Mouse (Mus musculus) forelimb bud, embryonic 11.5 days (tissue): ENCODE results near the gene Cdt1.

Experiments
- DNase-seq: peaks from one replicate; pipeline ENCODE4 v3.0.0-alpha.2; 2012; ENCODE audit warnings: low read depth, low spot score

Cdt1 gene

DNA sequence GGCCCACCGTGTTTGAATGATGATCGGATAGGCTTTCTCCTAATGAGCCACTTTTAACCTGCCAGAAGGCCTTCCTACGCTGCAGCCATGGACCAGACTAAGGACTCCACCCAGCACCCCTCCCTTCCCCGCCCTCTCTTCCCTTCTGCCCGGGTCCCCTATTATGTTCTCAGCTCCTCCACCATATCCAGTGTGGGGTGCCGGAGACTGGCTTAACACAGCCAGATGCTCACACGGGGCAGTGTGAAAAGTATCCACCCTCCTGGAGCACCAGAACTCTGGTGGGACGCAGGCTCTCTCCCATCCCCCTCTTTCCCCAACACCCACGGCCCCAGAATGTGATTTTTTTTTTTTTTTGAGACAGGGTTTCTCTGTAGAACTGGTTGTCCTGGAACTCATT lies 5.8 kb downstream of the Cdt1 start:
- no peak for DNase-seq

DNA sequence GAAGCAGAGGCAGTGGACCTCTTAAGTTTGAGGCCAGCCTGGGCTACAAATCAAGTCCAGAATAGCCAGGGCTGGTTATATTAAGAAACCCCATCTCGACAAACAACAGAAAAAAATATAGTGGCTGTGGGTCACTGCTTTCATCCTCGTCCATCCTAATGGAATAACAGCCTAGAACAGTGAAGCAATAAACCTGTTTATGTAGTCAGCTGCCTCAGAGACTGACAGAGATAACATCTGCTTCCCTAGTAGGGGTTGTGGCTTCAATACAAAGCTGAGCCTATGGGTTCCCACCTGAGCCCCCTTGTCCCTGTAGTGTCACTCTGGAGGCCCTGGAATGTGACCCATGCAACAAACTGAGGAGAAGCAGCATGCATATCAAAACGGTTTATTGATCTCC lies 6.4 kb downstream of the Cdt1 start:
- DNase-seq = no peak

DNA sequence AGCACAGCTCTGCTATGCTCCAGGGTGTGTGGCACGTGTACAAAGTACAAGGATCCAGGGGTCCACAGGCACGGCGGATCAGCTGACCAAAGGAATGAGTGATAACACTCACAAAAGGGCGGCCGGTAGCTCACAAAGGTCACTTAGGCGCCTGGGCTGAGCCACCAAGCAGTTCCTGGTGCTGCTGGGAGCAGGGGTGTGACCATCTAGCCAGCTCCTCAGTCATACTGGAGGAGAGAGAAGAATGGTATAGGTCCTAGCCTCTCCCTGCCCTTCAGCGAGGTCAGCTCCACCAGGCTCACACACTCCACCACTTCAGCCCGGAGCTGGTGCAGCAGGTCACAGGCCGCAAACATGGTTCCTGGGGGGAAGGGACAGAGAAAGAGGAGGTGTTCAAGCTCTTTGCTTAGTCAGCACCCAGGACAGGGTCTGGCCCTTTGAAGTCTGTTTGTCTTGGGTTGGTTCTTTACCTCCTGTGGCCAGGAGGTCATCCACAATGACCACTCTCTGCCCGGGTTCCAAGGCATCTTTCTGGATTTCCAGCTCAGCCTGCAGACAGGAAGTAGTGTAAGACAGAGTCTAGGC lies 6.9 kb downstream of the Cdt1 start:
- no peak for DNase-seq

DNA sequence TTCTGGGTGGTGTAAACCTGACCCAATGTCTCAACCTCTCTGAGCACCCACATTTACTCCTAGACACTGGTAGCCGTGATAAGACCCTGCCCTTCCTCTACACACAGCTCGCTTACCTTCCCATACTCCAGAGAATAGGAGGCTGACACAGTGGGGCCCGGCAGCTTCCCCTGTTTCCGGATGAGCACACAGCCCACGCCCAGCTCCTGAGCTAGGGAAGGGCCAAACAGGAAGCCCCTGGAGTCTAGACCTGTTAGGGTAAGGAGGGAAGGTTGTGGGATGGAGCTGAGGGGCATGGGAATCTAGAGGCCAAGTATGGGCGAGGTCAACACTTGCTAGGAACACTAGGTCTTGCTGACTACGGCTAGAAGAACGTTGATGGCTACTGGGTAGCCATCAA lies 7.5 kb downstream of the Cdt1 start:
- DNase-seq = no peak

DNA sequence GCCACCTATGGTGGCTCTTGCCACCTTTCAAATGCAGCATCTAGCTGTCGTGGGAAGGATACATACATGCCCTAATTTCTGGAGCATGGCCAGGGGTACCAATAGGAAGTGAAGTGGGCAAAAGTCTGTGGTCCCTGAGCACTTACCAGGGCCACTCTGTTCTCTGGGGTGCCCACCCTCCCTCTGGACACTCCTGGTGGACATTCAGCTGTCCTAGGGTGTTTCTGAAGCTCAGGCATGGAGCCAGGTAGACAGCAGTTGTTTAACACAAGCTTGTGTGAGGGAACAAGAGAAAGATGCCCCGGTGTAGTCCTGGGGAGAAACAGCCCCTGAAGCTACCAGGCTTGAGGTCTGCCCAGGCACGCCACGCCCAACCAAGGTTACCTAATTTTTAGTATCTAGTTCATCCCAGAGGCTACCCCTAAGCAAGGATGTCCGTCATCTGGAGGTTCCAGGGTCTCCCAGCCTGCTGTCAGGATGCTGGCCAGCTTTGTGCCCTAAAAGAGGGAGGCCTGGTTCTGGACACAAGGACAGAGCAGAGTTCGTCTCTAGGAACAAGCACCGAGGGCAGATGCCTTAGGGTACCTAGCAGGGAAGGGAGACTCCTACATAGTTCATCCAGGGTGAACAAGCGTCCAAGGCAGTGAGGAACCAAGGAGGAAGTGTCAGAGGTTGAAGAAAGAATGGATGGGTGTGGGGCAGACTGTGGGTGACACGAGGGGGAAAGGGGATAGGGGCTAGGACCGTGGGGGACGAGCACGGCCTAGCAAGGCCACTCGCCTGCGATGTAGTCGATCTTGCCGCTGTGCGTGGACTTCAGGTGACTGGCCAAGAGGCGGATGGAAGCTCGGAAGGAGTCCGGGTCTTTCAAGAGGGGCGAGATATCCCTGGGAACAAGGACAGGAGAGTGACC lies 8.2 kb downstream of the Cdt1 start:
- DNase-seq = no peak

DNA sequence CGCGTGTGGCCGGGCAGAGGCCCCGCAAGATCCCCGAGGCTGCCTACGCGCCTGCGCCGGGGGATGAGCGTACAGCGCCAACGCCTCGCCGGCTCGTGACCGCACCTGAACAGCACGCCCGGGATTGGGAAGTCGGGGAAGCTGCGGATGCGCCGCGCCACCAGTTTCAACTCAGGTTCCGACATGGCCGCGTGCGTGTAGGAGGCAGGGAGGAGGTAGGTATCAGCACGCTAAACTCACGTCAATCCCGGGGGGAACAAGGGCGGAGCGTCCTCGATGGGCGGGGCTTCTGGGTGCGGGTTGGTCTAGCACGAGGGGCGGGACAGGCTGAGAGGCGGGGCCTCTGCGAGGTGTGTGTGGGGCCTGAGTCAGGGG lies 8.8 kb downstream of the Cdt1 start, which contains the start of gene Aprt:
Gene Aprt (minus strand): TSS at position 262 of the 375 bp plus-strand sequence.
- peak; percentile 91 for DNase-seq

DNA sequence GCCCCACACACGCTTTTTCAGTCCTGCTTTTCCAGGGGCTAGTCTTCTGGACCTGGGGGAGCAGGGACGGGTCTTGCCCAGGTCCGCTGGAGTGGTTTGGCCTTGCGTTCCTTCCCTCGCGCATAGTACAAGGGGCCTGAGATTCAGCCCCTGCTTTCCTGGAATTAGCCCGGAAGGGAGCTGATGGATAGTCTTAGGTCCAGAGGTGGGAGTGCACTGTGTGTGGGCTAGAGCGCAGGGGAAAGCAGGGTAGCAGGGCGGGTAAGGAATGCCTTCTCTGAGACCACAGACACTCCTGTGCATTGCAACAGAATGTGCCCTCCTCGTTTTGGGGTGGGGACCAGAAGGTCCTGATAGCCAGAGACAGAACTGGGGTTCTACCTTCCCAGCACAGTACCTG lies 9.3 kb downstream of the Cdt1 start:
- DNase-seq = no peak

DNA sequence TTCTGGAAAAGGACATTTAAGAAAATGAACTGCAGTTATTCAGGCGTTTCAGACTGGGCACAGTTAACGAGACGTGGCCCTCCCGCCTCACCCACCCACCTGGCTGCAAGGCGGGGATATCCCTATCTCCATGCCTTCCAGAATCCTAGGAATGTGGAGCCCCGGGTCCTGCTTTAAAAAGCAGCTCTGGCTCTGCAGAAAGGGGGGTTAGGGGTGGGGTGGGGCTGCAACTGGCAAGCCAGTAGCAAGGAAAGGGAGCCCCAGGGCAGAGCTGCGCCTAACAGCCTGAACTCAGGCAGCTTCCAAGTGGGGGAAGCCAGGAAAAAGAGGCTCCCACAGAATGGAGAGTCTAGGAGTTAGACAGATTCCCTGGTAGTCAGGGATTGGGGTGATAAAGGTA lies 11.4 kb downstream of the Cdt1 start:
- peak; percentile 57 for DNase-seq

DNA sequence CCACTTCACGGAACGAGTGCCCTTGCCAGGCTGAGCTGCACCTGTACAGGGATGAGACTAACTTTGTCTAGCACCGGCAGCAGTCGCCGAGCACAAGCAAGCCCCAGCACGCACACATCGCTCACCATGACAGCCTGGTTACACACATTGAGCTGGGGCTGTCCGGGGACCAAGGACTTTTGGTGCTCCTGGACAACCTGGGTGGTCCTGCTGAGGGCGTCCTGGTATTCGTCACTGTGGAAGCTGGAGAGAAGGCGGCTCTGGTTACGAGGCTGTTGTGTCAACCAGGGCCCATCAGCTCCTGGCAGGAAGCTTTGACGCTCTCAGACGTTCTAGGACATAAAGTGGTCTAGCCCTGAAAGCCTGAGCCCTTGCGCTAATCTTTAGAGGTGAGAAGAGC lies 13.1 kb downstream of the Cdt1 start:
- peak; percentile 42 for DNase-seq

DNA sequence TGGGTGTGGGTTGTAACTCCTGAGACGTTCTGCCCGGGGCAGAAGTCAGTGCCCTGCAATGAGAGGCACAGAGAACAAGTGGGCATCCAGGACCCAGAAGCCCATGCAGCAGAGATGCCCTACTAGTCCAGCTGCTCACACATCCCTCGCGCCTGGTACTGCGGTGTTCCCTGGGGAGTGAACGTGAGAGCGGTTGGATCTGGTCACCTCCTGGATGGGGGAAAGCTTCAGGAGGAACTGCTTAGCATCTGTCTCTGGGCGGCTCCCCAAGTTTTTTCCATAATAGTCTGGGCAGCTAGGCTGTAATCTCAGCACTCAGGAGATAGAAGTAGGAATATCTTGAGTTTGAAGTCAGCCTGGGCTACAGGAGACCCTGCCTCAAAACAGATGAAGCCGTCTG lies 17.2 kb downstream of the Cdt1 start:
- no peak for DNase-seq

DNA sequence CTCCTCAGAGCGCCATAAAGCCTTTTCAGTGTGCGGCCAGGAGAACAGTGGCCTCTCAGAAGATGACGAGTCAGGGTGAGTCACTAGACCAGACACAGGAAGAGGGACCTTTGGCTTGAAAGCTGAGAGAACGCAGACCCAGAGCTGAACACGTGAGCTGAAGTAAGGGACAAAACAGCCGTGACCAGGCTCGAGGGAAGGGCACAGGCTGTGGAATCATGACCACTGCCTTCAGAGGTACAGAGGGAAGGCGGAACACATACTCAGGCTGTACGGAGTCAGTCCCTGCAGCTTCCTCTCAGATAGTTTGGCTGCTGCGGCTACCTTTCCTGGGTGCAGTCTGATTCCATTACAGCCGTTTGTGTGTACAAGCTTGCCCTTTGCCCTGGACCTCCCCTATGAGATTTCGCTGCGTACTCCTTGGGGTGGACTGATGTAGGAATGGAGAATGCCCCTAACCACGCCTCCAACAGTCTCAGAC lies 17.6 kb downstream of the Cdt1 start:
- no peak for DNase-seq

DNA sequence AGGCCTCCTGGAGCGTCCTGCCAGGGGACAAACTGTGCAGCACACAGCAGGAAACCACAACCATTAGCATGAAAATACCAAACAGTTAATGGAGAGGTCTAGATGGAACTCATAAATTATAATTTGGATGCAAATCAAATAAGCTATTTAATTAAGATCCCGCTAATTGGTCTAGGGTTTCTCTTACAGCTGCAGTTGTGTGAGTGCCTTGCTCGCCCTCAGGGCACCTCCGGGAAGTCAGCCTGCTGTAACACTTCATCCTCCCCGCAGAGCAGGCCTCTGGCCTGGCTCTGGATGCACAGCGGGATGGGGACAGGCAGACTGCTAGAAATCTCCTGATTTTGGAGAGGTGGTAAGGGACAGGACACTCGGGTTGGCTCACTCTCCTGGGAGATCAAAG lies 18.4 kb downstream of the Cdt1 start:
- no peak for DNase-seq

DNA sequence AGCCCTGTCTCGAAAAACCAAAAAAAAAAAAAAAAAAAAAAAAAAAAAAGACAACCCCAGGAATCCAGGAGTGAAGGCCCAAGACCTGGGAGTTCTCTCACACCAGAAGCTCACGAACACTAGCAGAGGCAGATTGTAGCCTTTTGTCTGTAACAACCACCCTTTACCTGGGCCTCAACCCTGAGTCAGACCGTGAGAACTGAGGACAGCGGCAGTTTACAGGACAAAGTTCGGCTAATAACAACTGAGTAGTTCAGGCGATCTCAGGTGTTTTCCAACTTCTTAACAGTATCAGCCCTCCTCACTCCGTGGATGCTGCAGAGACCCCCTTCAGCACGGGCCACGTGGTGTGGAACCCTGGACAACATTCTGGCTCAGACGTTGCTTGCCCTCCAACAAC lies 18.9 kb downstream of the Cdt1 start:
- DNase-seq = no peak

DNA sequence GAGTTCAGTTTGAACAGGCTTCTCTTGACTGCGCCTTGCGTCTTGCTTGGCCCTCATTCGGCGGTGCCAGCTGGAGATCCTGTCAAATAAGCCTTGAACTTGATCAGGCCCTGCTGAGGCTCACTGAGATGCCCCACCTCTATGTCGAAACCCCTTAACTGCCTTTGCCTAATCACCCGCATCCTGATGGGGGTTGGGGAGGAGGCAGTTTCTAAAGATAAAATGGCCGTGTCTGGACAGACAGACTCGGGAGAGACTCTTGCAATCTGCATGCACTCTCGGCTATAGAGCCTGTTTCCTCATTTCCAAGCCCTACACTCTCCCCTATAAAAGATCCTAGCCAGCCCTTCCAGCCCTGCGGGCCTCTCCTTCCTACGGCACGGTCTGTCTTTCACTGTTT lies 25.4 kb downstream of the Cdt1 start:
- no peak for DNase-seq

DNA sequence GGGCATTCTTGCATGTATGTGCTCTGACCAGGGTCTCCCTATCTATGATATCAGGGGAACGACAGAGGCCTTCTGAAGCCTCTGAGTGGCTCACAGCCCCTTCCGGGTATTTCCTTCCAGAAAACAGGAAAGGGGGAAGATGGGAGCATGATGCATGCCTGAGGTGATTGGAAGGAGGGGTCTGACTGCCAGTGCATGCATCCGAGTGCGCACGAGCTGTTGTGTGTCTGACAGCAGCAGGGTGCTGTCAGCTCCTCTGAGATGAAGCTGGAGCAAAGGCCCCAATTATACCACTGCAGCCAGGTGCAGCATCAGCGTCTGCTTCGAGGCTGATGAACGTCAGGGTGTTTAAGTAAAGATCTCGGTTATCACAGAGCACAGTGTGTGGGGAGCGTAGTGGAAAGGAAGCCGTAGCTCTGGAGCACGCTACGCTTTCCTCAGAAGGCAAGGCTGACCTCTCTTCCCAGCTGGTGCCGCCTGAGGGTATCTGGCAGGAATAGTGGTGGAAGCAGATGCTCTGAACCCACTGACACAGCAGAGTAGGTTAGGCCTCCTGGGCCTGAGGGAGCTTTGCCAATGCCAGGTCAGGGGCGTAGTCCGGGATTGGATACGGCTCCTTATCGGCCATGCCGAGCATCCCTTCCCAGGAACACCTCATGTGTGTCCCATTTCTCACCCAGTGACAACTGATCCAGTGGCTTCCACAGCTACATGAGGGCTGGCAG lies 26.1 kb downstream of the Cdt1 start:
- no peak for DNase-seq

DNA sequence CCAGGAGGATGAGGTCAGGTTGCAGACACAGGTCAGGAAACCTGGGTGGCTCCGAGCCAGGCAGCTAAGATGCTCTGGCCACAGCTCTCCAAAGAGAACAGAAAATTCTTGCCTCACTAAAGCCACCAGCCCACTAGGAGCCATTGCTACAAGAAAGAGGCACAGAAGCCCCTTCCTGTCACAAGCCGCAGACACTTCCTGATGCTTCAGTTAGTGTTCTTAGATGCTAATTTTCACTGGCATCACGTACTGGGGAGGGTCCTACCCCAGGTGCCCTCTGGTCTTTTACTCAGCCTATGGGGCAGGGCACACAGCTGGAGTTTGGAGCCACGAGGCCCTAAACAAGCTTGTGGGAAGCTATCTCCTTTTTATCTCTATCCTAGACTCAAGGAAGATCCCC lies 28.2 kb downstream of the Cdt1 start:
- no peak for DNase-seq

DNA sequence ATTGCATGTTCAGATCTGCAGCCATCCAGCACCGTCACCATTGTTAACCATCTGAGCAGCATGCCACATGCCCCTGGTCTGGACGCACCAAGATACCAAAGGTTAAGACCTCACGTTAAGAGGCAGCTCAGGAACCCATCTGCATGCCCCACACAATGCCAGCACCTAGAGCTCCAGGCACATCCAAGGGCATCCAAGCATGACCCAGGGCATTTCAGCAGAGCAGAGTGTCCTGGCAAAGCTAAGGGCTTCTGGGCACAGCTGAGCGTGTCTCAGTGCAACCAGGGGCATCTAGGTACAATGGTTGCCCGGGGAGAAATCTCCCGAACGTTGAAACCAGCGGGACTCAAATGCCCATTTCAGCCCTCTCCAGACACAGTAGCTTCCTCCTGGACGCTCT lies 32.9 kb downstream of the Cdt1 start:
- DNase-seq = no peak

DNA sequence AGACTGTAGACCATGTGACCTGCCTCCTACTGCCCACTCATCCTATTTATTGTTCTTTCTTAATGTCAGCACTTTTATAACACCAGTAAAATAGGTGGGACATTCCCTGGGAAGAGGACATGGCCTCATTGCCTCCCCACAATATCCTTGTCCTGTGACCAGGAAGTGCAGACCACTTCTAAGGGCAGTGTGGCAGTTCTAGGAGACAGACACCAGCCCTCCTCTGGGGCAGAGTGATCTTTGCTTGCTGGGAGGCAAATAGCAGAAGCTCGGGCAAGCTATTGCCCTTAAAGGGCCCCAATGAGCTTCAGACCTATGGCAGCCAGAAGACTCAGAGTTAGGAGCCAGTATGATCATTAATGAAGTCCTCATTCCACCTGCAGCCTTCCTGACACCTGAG lies 36.8 kb downstream of the Cdt1 start:
- no peak for DNase-seq

DNA sequence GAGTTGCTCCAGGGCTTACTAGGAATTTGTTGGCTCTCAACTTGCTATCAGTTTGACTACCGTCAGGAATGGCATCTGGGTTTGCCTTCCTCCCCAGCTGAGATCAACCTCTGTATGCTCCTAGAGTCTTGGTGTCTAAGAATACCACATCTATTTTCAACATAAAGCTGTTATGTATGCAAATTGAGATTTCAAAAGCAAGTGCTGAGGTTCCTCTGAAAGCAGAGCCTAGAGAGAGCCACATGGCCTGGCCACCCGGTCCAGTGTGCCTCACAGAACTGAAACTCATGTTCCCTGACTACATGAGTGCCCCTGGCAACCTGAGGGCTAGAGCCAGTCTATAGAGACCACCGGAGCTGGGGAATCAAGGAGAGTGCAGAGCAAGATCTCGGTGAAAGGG lies 37.6 kb downstream of the Cdt1 start:
- no peak for DNase-seq

DNA sequence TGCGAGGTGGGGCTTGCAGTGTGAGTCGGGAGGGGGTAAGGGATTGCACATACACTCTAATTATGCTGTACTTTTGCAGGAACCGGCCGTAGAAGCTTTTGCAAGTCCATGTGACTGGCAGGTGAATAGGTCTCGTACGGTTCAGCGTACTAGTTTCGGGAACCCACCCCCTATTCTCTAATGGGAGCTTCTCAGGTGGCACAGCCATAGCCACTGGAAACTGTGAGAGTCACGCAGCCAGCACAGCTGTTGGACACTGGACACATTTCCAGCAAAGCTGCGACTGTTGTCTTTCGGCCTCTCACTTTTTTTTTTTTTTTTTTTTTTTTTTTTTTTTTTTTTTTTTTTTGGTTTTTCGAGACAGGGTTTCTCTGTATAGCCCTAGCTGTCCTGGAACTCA lies 39.0 kb downstream of the Cdt1 start:
- no peak for DNase-seq

DNA sequence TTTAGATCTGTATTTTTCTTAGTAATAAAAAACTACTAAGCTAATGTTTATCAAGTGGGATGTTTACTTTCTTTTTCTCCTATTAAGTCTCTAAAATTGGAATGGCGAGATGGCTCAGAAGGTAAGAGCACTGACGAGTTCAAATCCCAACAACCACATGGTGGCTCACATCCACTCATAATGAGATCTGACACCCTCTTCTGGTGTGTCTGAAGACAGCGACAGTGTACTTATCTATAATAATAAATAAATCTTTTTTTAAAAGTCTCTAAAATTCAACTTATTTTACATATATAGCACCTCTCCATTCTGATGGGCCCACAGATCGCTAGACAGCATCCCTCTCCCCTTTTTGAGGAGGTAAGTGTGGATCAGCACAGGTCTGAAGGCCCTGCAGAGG lies 42.4 kb downstream of the Cdt1 start:
- no peak for DNase-seq

DNA sequence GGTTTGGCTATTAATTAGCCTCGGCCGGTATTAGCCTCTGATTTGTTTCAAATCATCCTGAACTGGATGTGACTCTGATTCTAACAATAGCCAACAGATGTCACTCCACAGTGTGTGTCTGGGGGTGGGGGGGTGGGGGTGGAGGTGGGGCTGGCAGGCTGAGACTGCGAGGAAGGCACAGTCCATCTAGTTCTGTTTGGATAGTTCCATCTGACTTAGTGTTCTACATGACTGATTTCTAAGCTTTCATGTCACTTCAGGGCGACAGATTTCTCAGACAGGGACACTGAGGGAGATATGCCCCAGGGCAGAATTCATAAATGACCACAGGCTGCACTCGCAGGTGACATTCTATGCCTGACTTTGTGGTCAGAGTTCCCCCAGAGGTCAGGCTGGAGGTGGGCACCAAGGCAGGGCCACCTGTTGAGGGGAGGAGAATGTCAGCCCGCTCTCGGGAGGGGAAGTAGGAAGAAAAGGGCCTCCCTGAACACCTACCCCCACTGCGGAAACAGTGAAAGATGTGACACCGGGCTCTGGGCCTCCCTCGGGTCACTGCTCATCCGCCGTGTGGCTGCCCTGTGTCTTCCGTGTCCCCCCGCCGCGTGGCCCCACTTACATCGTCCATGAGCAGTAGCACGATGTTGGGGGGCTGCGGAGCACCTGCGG lies 42.9 kb downstream of the Cdt1 start:
- no peak for DNase-seq
